Mouse (Mus musculus): ENCODE results near the gene Pm20d1. TPM values are rescaled to one million over a fixed set of nuclear protein-coding genes. Genes with fewer than 3 reads are reported as not detected.

Pm20d1 gene
- total and polyA plus RNA-seq, 2 experiments from 2014 or later: 3.5 to 6.4 TPM

GRCm38 (mm10) chr1:131765357-131766001 is 31.7 kb upstream of the Pm20d1 start:
- no peaks in the 10 kb centered on the region for H3K9me3 ChIP-seq (replicated peaks; ENCODE audit: control insufficient read depth, low read length)
- H3K4me2 ChIP-seq (ENCODE audit: low read depth, low read length): no peak overlapping the region
- H3K4me3 ChIP-seq (ENCODE audit: low read depth, low read length): no peak overlapping the region
- H3K9ac ChIP-seq (replicated peaks; ENCODE audit: low read depth, low read length): no peak overlapping the region
- 9% methylated on average over 11 of the region's 11 CpGs for WGBS
- peak; percentile 30; the same call in 1 of the 2 replicates for ATAC-seq (ENCODE audit: insufficient read depth, low read depth)
- no peaks in the 10 kb centered on the region for H3K27me3 ChIP-seq (ENCODE audit: control insufficient read depth, insufficient read depth, low read length)
- DNase-seq (ENCODE audit: low spot score): peak; percentile 84
- TF ChIP-seq EP300 (IDR thresholded peaks at IDR 0.05; ENCODE audit: low read depth) (no peak), CTCF (IDR thresholded peaks at IDR 0.05; ENCODE audit: low read depth) (peak; percentile 98)
- H3K36me3 ChIP-seq (replicated peaks; ENCODE audit: control insufficient read depth, insufficient read depth, low read length): no peaks in the 10 kb centered on the region
- no peak overlapping the region for H3K27ac ChIP-seq (ENCODE audit: low read depth)
- H3K4me1 ChIP-seq (ENCODE audit: control insufficient read depth, insufficient read depth): 0 out of 2 replicates have a peak, but pooled peaks cover 7% of the 10 kb centered on the region

- TF ChIP-seq CTCF (IDR thresholded peaks at IDR 0.05; ENCODE audit: low read depth) (no peak), EP300 (IDR thresholded peaks at IDR 0.05; ENCODE audit: low read depth) (no peak)
- Histone ChIP-seq H3K4me3 (ENCODE audit: low read depth, low read length) (no peak overlapping the region), H3K9me3 (replicated peaks; ENCODE audit: control insufficient read depth, low read length) (no peaks in the 10 kb centered on the region), H3K27ac (ENCODE audit: low read depth) (no peak overlapping the region), H3K36me3 (replicated peaks; ENCODE audit: control insufficient read depth, insufficient read depth, low read length) (no peaks in the 10 kb centered on the region), H3K4me1 (ENCODE audit: control insufficient read depth, insufficient read depth) (peaks cover 12% of the 10 kb centered on the region; the same call in 1 of the 2 replicates), H3K9ac (replicated peaks; ENCODE audit: low read depth, low read length) (no peak overlapping the region), H3K4me2 (ENCODE audit: low read depth, low read length) (no peak overlapping the region), H3K27me3 (ENCODE audit: control insufficient read depth, insufficient read depth, low read length) (no peaks in the 10 kb centered on the region)
- 45% methylated on average over 3 of the region's 3 CpGs for WGBS
- DNase-seq (ENCODE audit: low spot score) (no peak), ATAC-seq (ENCODE audit: insufficient read depth, low read depth) (no peak)
These were observed 27.9 kb upstream of the Pm20d1 start for GRCm38 (mm10) chr1:131769296-131769695.

GRCm38 (mm10) chr1:131770656-131771055 is 26.5 kb upstream of the Pm20d1 start:
- 38% methylated on average over 4 of the region's 4 CpGs for WGBS
- TF ChIP-seq CTCF (IDR thresholded peaks at IDR 0.05; ENCODE audit: low read depth): peak; percentile 26
- peak; percentile 95 for TF ChIP-seq EP300 (IDR thresholded peaks at IDR 0.05; ENCODE audit: low read depth)
- H3K36me3 ChIP-seq (replicated peaks; ENCODE audit: control insufficient read depth, insufficient read depth, low read length): no peaks in the 10 kb centered on the region
- ATAC-seq (ENCODE audit: insufficient read depth, low read depth): peak; percentile 91
- no peaks in the 10 kb centered on the region for H3K27me3 ChIP-seq (ENCODE audit: control insufficient read depth, insufficient read depth, low read length)
- peak overlapping the region; percentile 83 for H3K27ac ChIP-seq (ENCODE audit: low read depth)
- H3K9me3 ChIP-seq (replicated peaks; ENCODE audit: control insufficient read depth, low read length): no peaks in the 10 kb centered on the region
- H3K4me3 ChIP-seq (ENCODE audit: low read depth, low read length): no peak overlapping the region
- no peak overlapping the region for H3K4me2 ChIP-seq (ENCODE audit: low read depth, low read length)
- peaks cover 12% of the 10 kb centered on the region; the same call in 1 of the 2 replicates for H3K4me1 ChIP-seq (ENCODE audit: control insufficient read depth, insufficient read depth)
- no peak overlapping the region; the same call in 1 of the 2 replicates for H3K9ac ChIP-seq (replicated peaks; ENCODE audit: low read depth, low read length)
- DNase-seq (ENCODE audit: low spot score): peak; percentile 68

GRCm38 (mm10) chr1:131771440-131771839 is 25.7 kb upstream of the Pm20d1 start:
- no peak overlapping the region for H3K4me2 ChIP-seq (ENCODE audit: low read depth, low read length)
- peaks cover 12% of the 10 kb centered on the region; the same call in 1 of the 2 replicates for H3K4me1 ChIP-seq (ENCODE audit: control insufficient read depth, insufficient read depth)
- DNase-seq (ENCODE audit: low spot score) (no peak), ATAC-seq (ENCODE audit: insufficient read depth, low read depth) (no peak)
- TF ChIP-seq EP300 (IDR thresholded peaks at IDR 0.05; ENCODE audit: low read depth): no peak
- TF ChIP-seq CTCF (IDR thresholded peaks at IDR 0.05; ENCODE audit: low read depth): no peak
- H3K27ac ChIP-seq (ENCODE audit: low read depth): peak overlapping the region; percentile 83
- H3K9me3 ChIP-seq (replicated peaks; ENCODE audit: control insufficient read depth, low read length): no peaks in the 10 kb centered on the region
- H3K36me3 ChIP-seq (replicated peaks; ENCODE audit: control insufficient read depth, insufficient read depth, low read length): no peaks in the 10 kb centered on the region
- no peaks in the 10 kb centered on the region for H3K27me3 ChIP-seq (ENCODE audit: control insufficient read depth, insufficient read depth, low read length)
- H3K4me3 ChIP-seq (ENCODE audit: low read depth, low read length): no peak overlapping the region
- no peak overlapping the region for H3K9ac ChIP-seq (replicated peaks; ENCODE audit: low read depth, low read length)

- H3K4me1 ChIP-seq (ENCODE audit: control insufficient read depth, insufficient read depth): peaks cover 4% of the 10 kb centered on the region; the same call in 1 of the 2 replicates
- TF ChIP-seq EP300 (IDR thresholded peaks at IDR 0.05; ENCODE audit: low read depth): no peak
- TF ChIP-seq CTCF (IDR thresholded peaks at IDR 0.05; ENCODE audit: low read depth): no peak
- ATAC-seq (ENCODE audit: insufficient read depth, low read depth) (no peak), DNase-seq (ENCODE audit: low spot score) (no peak)
- no peak overlapping the region for H3K4me3 ChIP-seq (ENCODE audit: low read depth, low read length)
- H3K9ac ChIP-seq (replicated peaks; ENCODE audit: low read depth, low read length): no peak overlapping the region
- no peaks in the 10 kb centered on the region for H3K9me3 ChIP-seq (replicated peaks; ENCODE audit: control insufficient read depth, low read length)
- H3K36me3 ChIP-seq (replicated peaks; ENCODE audit: control insufficient read depth, insufficient read depth, low read length): no peaks in the 10 kb centered on the region
- H3K27me3 ChIP-seq (ENCODE audit: control insufficient read depth, insufficient read depth, low read length): no peaks in the 10 kb centered on the region
- 44% methylated on average over 3 of the region's 3 CpGs for WGBS
- no peak overlapping the region for H3K27ac ChIP-seq (ENCODE audit: low read depth)
- H3K4me2 ChIP-seq (ENCODE audit: low read depth, low read length): no peak overlapping the region
These were observed 2.6 kb upstream of the Pm20d1 start for GRCm38 (mm10) chr1:131794591-131794990.

GRCm38 (mm10) chr1:131795171-131795570 is 2.0 kb upstream of the Pm20d1 start:
- DNase-seq (ENCODE audit: low spot score): no peak
- Histone ChIP-seq H3K9me3 (replicated peaks; ENCODE audit: control insufficient read depth, low read length) (no peaks in the 10 kb centered on the region), H3K4me3 (ENCODE audit: low read depth, low read length) (no peak overlapping the region), H3K9ac (replicated peaks; ENCODE audit: low read depth, low read length) (no peak overlapping the region), H3K4me1 (ENCODE audit: control insufficient read depth, insufficient read depth) (peaks cover 4% of the 10 kb centered on the region; the same call in 1 of the 2 replicates), H3K36me3 (replicated peaks; ENCODE audit: control insufficient read depth, insufficient read depth, low read length) (no peaks in the 10 kb centered on the region), H3K27me3 (ENCODE audit: control insufficient read depth, insufficient read depth, low read length) (no peaks in the 10 kb centered on the region), H3K4me2 (ENCODE audit: low read depth, low read length) (no peak overlapping the region), H3K27ac (ENCODE audit: low read depth) (no peak overlapping the region)
- TF ChIP-seq EP300 (IDR thresholded peaks at IDR 0.05; ENCODE audit: low read depth) (no peak), CTCF (IDR thresholded peaks at IDR 0.05; ENCODE audit: low read depth) (no peak)
- ATAC-seq (ENCODE audit: insufficient read depth, low read depth): no peak
- 89% methylated on average over 3 of the region's 3 CpGs for WGBS

Measured in heart, postnatal 0 days (tissue).